Mouse (Mus musculus): ENCODE results near the gene Apba2.

DNA sequence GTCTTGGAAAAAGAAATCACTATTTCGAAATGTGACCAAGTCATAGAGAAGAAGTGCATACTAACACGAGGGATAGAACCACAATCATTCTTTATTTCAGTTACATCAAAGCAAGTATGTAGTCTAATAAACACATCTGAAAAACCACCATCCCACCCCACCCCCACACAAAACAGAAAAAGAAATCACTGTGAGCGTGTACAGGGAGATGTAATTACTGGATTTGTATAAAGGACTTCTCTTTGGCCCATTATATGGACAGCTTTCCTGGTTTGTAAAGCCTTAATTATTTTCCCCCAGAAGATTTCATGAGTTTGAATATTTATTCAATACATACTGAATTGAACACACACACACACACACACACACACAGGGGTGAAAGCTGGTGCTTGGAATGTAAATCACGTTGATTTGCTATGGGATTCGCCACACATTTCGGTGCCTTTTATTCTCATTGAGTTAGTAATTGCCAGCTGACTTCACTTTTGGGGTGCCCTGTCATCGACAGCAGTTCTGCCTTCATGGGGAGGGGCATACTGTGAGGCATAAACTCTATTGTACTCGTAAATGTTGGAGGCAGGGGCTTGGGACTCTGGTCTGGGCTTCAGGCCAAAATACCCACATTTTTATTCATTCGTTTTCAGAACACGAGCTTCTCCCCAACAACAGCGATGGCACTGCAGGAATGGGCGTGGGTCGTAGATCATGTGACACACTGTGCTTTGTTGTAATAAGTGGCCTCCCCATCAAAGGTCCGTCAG is 195.2 kb downstream of the Apba2 start:
- TF ChIP-seq CTCF (IDR thresholded peaks at IDR 0.05; ENCODE audit: borderline replicate concordance, insufficient read depth, low read length) = no peak
- TF ChIP-seq POLR2A (IDR thresholded peaks at IDR 0.05; ENCODE audit: low read depth, low read length) = no peak

Measured in embryonic fibroblast, embryonic 13.5 days (primary cell).